Mouse (Mus musculus) embryonic stem cell, embryonic (primary cell): ENCODE results near the gene D630003M21Rik.

Experiments
- CTCF ChIA-PET, 4 experiments: fragments of 300-600 bp in 2 of 4; fragments of 350-600 bp in 2 of 4; sonication (Branson Sonifier 250); formaldehyde crosslinking; loops; one replicate each; lab custom pipeline; 2022; ENCODE audit warnings: inconsistent platforms in 2 of 4; lab: Charles Lee
- POLR2A ChIA-PET, 4 experiments: fragments of 300-600 bp in 2 of 4; fragments of 350-600 bp in 2 of 4; sonication (Branson Sonifier 250); formaldehyde crosslinking; loops; one replicate each; lab custom pipeline; 2022; ENCODE audit warnings: antibody characterized with exemption in 4 of 4, inconsistent platforms in 1 of 4; lab: Charles Lee

D630003M21Rik gene

DNA sequence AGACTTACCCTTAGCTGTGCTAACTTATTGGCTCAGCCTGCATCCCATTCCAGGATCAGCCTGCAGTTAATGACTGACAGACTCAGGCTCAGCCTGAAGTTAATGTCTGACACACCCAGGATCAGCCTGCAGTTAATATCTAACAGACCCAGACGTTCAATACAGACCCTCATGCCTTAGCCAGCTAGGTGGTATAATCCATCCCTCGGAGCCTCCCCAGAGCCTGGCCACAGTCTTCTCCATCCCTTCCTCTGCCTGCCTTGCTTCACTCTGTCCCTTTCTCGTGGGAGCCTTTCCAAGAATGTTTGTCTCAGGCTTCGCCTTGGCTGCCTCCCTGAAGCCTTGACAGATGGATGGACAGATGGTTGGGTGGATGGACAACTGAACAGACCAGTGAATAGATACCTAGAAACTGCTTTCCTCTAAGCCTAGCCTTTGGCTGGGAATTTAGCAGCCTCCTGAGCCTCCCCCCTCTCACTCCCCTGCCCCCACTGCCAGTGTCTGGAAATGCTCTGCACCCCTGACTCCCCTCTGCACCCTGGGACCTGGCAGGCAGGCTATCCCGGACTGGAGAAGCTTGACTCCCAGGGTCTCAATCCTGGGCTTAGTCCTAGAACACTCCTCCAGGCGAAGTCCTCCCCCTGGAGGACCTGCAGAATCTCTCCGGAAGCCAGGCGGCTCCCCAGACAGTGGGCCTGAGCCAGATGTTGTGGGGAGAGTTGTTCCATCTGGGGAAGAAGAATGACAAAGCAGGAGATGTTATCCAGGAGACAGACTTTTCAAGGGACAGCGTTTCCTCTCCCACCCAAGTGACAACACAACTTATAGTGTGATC, 13.5 kb downstream of the D630003M21Rik start:
- POLR2A ChIA-PET = interaction anchor here in 2 of 4 experiments (0.7 to 0.8 kb wide), 2 partner anchors 146 to 186 kb away, joined by 4 to 5 read pairs; no protein-coding TSS in a partner anchor

DNA sequence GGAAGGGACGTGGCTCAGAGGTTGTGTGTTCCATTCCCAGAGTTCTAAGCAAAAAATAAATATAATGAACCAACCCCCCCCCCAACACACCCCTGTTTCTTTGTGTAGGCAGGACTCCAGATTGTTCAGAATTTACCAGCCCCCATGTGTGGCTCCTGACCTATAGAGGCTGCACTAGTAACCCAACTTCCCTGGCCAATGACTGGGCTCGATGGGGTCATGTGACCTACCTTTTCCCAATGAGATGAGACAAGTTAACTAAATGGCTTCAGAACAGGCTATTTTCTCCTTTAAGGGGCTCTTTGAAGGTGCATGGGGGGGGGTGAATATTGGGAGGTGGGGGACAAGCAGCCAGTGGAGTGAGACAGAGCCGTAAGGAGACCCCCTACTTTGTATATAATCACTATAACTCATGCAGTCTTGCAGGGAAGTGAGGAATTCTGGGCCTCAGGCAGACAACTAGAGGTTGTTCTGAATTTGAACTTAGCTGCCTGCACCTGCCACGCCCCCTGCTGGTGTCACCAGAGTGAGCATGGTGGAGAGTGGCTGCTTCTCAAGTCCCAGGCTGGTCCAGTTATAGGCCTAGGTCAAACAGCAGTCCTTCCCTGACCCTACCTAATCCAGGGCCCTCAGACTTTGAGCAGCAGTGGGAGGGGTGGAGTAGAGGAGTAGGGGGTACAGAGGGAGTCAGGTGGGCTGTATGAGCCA, 17.1 kb downstream of the D630003M21Rik start:
- CTCF ChIA-PET = interaction anchor here (0.6 to 3.5 kb wide), 16 partner anchors 17 to 615 kb away, joined by 3 to 27 read pairs (median 5); no protein-coding TSS in a partner anchor
- POLR2A ChIA-PET = interaction anchor here in 2 of 4 experiments (1.3 to 2.4 kb wide), 2 partner anchors 59 to 113 kb away, joined by 4 to 10 read pairs; no protein-coding TSS in a partner anchor

More for the DNA sequence above, 13.5 kb downstream of the D630003M21Rik start:
- CTCF ChIA-PET = interaction anchor here in 2 of 4 experiments (0.5 to 1.3 kb wide), 3 partner anchors 10 to 556 kb away, joined by 3 to 10 read pairs (median 3); no protein-coding TSS in a partner anchor

DNA sequence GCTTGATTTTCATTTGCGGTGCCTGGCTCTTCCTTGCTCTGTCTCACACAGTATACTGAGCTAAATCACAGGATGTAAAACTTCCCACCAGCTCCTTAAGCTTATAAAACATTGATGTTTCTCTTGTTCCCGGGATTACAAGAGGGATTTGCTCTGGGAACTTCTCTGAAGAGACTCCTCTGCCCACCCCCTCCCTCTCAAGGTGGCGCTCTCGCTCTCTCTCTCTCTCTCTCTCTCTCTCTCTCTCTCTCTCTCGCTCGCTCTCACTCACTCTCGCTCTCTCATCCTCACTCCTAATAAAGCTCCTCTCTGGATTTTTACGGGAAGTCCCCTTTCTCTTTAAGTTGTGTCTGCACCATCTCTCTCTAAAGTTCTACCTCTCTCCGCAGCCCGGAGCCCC, 18.1 kb downstream of the D630003M21Rik start:
- CTCF ChIA-PET = interaction anchor here (0.6 to 3.5 kb wide), 45 partner anchors 9 to 1728 kb away, joined by 3 to 27 read pairs (median 4); no protein-coding TSS in a partner anchor

DNA sequence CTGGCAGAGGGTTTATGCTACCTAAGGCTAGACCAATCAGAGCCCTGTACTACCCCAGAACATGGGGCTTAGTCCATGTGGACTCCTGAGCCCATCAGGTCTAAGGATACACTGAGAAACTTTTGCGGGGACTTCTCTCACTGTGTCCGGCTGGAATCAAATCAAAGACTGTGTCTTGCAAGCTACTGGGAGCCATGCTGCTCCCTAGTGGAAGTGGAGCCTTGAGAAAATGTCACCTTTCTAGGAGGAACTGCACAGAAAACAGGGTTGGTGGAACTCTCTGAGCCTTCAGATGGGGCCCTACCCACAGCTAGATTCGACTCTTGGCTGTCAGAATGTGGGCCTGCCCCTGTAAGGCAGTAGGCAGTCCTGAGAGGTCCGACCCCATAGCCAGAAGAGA, 18.5 kb downstream of the D630003M21Rik start:
- CTCF ChIA-PET = interaction anchor here (0.6 to 3.5 kb wide), 42 partner anchors 10 to 611 kb away, joined by 3 to 27 read pairs (median 4); no protein-coding TSS in a partner anchor
- POLR2A ChIA-PET = interaction anchor here in 3 of 4 experiments (0.6 to 2.4 kb wide), 13 partner anchors 14 to 381 kb away, joined by 3 to 10 read pairs (median 4); no protein-coding TSS in a partner anchor

More for the DNA sequence above, 18.1 kb downstream of the D630003M21Rik start:
- POLR2A ChIA-PET = interaction anchor here (0.6 to 2.4 kb wide), 15 partner anchors 15 to 390 kb away, joined by 3 to 10 read pairs (median 4); no protein-coding TSS in a partner anchor

DNA sequence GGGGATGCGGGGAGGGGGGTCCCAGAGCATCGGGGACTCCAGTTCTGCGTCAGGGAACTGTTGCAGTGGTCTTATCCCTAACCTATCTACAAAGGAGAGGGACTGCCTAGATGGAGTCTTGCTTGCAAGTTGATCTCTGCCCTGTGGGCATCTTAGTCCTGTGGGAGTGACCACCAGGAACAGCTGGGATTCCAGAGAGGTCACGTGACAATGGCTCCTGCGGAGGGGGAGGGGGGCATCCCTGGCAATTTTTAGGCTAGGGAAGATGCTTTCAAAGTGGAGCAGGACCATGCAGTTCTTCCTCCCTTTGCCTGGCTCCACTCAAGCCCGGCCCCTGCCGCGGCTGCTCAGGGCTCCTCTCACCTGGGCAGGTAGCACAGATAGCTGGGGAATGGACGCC, 19.2 kb downstream of the D630003M21Rik start:
- CTCF ChIA-PET = interaction anchor here in 3 of 4 experiments (0.6 to 3.5 kb wide), 15 partner anchors 13 to 171 kb away, joined by 3 to 38 read pairs (median 5); no protein-coding TSS in a partner anchor
- POLR2A ChIA-PET = interaction anchor here in 2 of 4 experiments (1.2 to 2.5 kb wide), 3 partner anchors 31 to 138 kb away, joined by 4 to 9 read pairs (median 6); no protein-coding TSS in a partner anchor

DNA sequence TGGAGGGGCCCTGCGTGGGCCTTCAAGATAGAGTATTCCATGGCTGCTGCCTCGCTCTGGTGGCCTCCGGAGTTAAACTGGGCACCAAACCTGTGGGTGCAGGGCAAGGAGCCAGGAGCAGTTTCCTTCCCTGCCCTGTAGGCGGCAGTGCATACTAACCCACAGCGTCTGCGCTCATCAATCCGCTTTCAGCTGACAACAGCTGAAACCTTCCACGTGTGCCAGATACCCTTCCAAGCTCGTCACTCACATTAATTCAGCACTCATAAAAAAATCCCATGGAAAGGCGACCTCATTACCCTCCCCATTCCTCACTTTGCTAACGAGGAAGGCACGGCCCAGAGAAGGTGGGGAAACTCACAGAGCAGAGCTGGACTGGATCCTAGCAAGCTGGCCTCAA, 21.2 kb downstream of the D630003M21Rik start:
- CTCF ChIA-PET = interaction anchor here (0.6 to 3.2 kb wide), 52 partner anchors 11 to 339 kb away, joined by 3 to 38 read pairs (median 4); partner anchors contain the start of genes Snhg11 (in 1 of the 4) and Tgm2 (in 1 of the 4)
- POLR2A ChIA-PET = interaction anchor here in 3 of 4 experiments (0.6 to 2.5 kb wide), 12 partner anchors 12 to 150 kb away, joined by 3 to 9 read pairs (median 4); no protein-coding TSS in a partner anchor

DNA sequence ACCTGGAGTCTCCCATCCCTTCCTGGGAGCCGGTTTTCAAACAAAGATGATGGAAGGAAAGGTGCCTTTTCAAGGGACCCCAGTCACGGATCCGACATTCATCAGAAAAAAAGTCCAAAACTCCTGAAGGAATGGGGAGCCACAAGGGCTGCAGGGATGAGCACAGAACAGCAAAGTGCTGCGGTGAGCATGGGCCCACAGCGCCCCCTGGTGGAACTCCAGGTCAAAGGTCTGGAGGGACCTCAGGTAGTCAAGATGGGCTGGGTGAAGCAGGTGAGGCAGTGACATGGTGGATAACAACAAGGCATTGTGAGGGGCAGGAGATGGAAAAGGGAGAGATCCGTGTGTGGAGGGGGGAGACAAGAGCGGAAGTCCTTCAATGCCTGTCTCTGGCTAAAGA, 24.9 kb downstream of the D630003M21Rik start:
- CTCF ChIA-PET = interaction anchor here (0.6 to 2.6 kb wide), 16 partner anchors 9 to 254 kb away, joined by 3 to 19 read pairs (median 4); no protein-coding TSS in a partner anchor
- POLR2A ChIA-PET = interaction anchor here in 2 of 4 experiments (0.5 to 0.9 kb wide), 2 partner anchors 42 to 166 kb away, joined by 3 read pairs; no protein-coding TSS in a partner anchor

DNA sequence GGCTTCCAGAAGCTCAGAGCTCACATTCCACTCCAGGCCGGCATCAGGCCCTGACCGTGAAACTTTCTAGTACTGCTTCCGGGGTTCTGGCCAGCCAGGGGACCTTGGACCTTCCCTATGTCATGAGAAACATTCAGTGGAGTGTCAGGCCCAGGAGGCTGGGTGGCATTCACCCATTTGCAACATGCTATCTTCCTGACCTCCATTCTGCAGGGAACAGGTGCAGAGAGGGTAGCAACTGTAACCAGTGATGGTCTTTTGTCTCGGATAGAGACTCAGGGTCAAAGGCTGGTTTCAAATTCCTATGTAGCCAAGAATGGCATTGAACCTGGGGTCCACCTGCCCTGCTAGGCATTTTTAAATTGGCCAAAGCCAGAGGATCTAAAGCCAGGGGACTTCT, 25.3 kb downstream of the D630003M21Rik start:
- CTCF ChIA-PET = interaction anchor here (0.6 to 1.6 kb wide), 12 partner anchors 9 to 157 kb away, joined by 3 to 12 read pairs (median 3); no protein-coding TSS in a partner anchor
- POLR2A ChIA-PET = no interaction called here

DNA sequence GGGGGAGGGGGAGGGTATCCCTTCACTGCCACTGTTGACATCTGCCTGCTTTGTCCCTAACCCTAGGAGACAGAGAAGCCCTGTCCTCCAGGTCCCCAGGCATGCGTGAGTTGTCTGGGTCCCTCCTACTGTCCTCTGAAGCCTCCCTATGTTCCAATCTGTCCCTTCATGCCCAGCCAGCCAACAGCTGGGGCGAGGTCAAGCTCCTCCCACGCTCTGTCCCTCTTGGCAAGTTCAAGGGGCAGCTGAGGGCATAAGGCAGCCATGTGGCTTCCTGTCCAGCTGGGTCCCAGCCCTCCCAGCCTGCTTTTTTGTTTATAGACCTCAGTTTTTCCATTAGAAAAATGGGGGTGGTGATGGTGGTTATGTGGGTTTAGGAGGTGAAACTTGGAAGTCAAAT, 29.7 kb downstream of the D630003M21Rik start:
- ChIA-PET CTCF (interaction anchor here in 1 of 4 experiments (0.6 kb wide), 1 partner anchor 454 kb away, joined by 4 read pairs; no protein-coding TSS in a partner anchor), POLR2A (interaction anchor here in 3 of 4 experiments (0.5 to 1.4 kb wide), 3 partner anchors 46 to 90 kb away, joined by 3 to 4 read pairs (median 3); no protein-coding TSS in a partner anchor)

DNA sequence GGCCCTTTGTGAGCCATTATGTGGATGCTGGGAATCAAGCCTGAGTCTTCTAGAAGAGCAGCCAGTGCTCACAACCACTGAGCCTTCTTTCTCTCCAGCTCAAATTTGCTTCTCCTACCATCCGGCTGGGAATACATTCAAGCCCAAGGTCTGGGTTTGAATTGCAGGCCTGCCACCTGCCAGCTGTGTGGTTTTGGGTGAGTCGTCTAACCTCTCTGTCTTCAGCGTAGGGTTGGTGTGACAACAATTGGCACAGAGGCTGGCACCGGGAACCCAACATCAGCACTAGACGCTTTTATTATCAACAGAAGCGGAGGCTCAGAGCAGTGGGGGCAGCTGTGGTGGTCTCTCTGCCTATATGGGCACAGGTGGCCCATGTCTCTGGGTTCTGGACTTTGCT, 30.2 kb downstream of the D630003M21Rik start:
- ChIA-PET CTCF (interaction anchor here in 2 of 4 experiments (1.3 to 4.6 kb wide), 2 partner anchors 9 to 60 kb away, joined by 3 to 38 read pairs; no protein-coding TSS in a partner anchor), POLR2A (interaction anchor here in 2 of 4 experiments (1.4 to 1.6 kb wide), 3 partner anchors 19 to 89 kb away, joined by 3 to 6 read pairs (median 3); no protein-coding TSS in a partner anchor)

DNA sequence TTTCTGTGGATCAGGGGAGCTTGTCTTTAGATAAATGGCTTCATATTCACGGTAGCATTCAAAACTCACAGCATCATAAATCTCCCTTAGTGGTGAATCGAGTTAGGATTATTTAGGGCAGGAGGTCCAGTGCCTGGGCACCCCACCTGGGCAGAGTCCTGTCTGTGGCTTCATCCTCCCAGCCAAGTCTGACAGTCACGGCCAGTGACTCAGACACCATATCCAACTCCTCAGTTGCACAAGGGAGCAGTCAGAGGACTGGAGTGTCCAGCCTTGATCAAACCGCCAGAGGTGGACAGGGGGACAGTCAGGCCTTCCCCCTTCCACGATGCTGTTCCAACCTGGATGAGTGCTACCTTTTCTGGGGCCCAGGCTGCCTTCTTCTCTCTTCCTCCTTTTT, 31.1 kb downstream of the D630003M21Rik start:
- CTCF ChIA-PET = interaction anchor here (0.6 to 4.6 kb wide), 6 partner anchors 8 to 261 kb away, joined by 3 to 38 read pairs (median 6); no protein-coding TSS in a partner anchor
- POLR2A ChIA-PET = interaction anchor here in 2 of 4 experiments (1.5 to 1.6 kb wide), 2 partner anchors 18 to 45 kb away, joined by 3 to 6 read pairs; no protein-coding TSS in a partner anchor

DNA sequence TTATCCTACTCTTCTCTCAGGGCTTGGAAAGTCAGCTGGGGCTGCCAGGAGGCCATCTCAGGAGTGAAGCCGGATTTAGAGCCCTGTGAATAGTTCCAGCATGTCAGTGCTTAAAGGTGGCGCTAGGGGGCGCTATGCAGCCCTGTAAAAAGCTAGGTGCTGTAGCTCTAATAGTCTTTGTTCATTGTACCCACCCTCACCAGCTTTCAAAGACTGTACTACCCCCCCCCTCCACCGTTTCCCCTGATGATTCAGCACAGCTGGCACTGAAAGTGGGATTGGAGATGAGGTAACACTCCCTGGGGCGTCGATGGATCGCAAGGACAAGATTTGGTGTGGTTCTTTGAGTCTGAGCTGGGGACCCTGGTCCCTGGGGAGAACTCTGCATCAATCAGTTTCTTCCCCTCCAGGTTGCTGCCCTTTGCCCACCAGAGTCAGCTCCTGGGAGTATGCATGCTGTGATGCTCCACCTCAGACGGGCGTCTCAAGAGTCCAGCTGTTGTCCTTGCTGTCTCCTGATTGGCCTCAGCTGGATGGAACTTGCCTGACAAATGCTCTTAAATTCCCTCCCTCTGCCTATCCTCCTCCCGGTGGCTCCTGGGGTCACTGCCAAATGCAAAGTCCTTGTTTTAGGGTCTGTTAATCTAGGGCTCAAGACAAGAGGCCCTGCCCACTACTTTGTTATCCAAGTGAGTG, 33.9 kb downstream of the D630003M21Rik start:
- CTCF ChIA-PET = interaction anchor here (0.5 to 6.2 kb wide), 139 partner anchors 8 to 1675 kb away, joined by 3 to 56 read pairs (median 4); partner anchors contain the start of genes Tgm2 (in 2 of the 4), D630003M21Rik (in 1 of the 4) and Snhg11 (in 1 of the 4)
- POLR2A ChIA-PET = interaction anchor here in 3 of 4 experiments (0.5 to 6.5 kb wide), 41 partner anchors 9 to 991 kb away, joined by 3 to 86 read pairs (median 4); partner anchors contain the start of genes Rprd1b (in 1 of the 3) and Tti1 (in 1 of the 3)

DNA sequence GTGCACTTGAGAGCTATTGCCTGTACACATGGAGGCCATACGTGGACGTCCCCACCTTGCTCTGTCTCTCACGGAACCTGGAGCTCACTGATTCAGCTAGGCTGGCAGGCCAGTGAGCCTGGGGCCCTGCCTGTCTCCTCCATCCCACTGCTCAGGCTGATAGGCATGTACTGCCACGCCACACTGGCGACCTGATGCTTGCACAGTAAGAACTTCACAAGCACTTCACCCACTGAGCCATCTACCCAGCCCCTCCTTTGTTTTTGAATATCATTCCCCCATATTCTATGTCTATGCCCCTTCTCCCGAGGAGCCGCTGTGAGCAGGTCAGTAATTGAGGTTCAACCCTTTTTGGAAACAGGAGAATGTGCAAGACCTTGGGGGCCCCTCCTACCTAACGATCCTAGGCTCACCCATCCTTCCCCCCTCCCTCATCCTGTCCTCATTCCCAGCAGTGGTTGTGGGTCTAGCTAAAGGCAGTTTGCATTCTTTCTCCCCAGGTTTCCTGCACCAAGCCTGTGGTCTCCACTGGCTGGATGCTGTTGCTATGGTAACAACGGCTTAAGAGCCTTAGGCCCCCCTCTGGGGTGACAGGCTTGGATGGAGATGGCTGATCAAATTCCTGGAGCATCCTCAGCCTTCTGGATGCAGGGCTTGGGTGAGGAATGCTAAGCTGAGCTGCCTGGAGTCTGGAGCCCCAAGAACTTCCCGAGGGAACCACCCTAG, 35.2 kb downstream of the D630003M21Rik start:
- ChIA-PET CTCF (interaction anchor here (0.9 to 6.2 kb wide), 19 partner anchors 9 to 353 kb away, joined by 3 to 56 read pairs (median 9); no protein-coding TSS in a partner anchor), POLR2A (interaction anchor here (0.6 to 6.5 kb wide), 6 partner anchors 12 to 855 kb away, joined by 3 to 86 read pairs (median 3); no protein-coding TSS in a partner anchor)

DNA sequence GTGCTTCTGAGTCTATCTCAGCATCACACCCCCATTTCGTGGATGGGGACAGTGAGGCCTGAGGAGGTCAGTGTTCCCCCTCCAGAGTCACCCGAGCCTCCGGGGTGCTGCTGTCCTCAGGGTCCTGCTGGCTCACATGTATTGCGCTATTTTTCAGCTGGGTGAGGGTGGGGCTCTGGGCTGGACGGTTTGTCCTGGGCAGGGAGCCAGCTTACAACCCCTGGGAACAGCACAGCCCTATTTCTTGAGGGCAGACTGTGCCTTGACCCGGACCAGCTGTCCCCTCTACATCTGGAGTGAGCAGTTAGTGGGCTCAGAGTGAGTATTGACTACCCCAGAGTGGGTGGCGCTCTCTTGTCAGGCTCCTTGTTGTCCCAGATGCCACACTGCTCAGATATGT, 37.9 kb downstream of the D630003M21Rik start:
- POLR2A ChIA-PET = interaction anchor here in 3 of 4 experiments (0.5 to 6.5 kb wide), 5 partner anchors 9 to 1059 kb away, joined by 3 to 86 read pairs (median 4); no protein-coding TSS in a partner anchor
- CTCF ChIA-PET = interaction anchor here in 2 of 4 experiments (1.2 to 6.2 kb wide), 2 partner anchors 10 kb away, joined by 3 to 56 read pairs; no protein-coding TSS in a partner anchor

DNA sequence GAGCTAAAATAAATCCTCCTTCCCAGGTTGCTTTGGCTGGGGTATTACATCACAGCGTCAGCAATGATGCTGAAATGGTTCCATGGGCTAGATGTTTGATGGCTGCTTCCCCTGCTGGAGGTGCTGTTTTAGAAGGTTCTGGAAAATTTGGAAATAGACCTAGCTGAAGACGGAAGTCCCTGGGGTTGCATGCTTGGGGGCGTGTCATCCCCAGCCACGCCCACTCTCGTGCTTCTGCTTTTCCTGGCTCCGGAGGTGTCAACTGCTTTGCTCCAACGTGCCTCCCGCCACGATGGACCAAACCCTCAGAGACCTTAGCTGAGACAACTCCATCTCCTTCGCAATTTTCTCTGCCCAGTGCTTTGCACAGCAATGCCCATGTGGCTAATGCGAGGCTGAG, 39.6 kb downstream of the D630003M21Rik start:
- POLR2A ChIA-PET = interaction anchor here in 2 of 4 experiments (0.6 to 1.2 kb wide), 5 partner anchors 9 to 616 kb away, joined by 3 to 4 read pairs (median 3); no protein-coding TSS in a partner anchor
- CTCF ChIA-PET = interaction anchor here in 2 of 4 experiments (0.9 to 1.3 kb wide), 2 partner anchors 8 to 37 kb away, joined by 3 read pairs; no protein-coding TSS in a partner anchor
